ENCODE assay signal across 23 mouse cellular contexts in genomic region chr9:64953190-64953589, GRCm38 (mm10). TPM values are rescaled to one million over a fixed set of nuclear protein-coding genes. Genes with fewer than 3 reads are reported as not detected.
A peak's percentile ranks its signal among the peaks of the same experiment; 100 is the strongest.
DNase-seq lines count a peak whose midpoint lies in the region; ATAC-seq lines count a peak whose summit lies in the region.
"Had no signal": no experiment of that assay in that cellular context is flagged by ENCODE, and none has a peak within 500 bp of the region (broad histone marks: within the 10 kb centered on the region; RNA-seq: fewer than 3 reads in every experiment).

No protein-coding gene starts in this region.

- H3K27me3 ChIP-seq in lung, embryonic 15.5 days: peaks cover 5% of the 10 kb centered on the region
- peaks cover 45% of the 10 kb centered on the region for H3K27me3 ChIP-seq in liver, embryonic 12.5 days (replicated peaks)
- peaks cover 6% of the 10 kb centered on the region for H3K27me3 ChIP-seq in liver, embryonic 16.5 days (ENCODE audit: control insufficient read depth, insufficient read depth, low read depth, low read length)

- peak; percentile 51; the same call in 1 of the 2 replicates for ATAC-seq in lung, embryonic 15.5 days (ENCODE audit: borderline replicate concordance, extremely low read depth, low FRiP score, low TSS enrichment)
- ATAC-seq in liver, embryonic 12.5 days: peak; percentile 84
- peak; percentile 78 for ATAC-seq in liver, embryonic 16.5 days (ENCODE audit: low read depth)
- ATAC-seq: forebrain, embryonic 13.5 days had no signal

- DNase-seq in lung, postnatal 14 days: no peak
- peak; percentile 61 for DNase-seq in c-Kit-positive CD71-positive TER-119-negative erythroid progenitor cells, embryonic 14.5 days (ENCODE audit: low read depth)
- no peak for DNase-seq in thymus, postnatal 4 days
- no peak for DNase-seq in gastrocnemius, adult 8-10 months (ENCODE audit: low spot score in 2 of 2)
- DNase-seq in kidney, postnatal 14 days: no peak
- DNase-seq: adrenal gland, postnatal 14 days; cerebellum, adult 18-20 months; cerebellum, adult 9-11 months; cerebellum, postnatal 36 days; forebrain, postnatal 0 days; gastrocnemius, postnatal 25 days; heart, postnatal 10 days; heart, postnatal 4 days had no signal

- WGBS in lung, embryonic 15.5 days: 46% methylated on average over 7 of the region's 7 CpGs
- WGBS in liver, embryonic 12.5 days (ENCODE audit: insufficient replicate concordance): 19% methylated on average over 7 of the region's 7 CpGs
- 12% methylated on average over 7 of the region's 7 CpGs for WGBS in liver, embryonic 16.5 days (ENCODE audit: insufficient replicate concordance)

- H3K9ac ChIP-seq in lung, embryonic 15.5 days: no peak overlapping the region
- 0 out of 2 replicates have a peak overlapping the region, but pooled peaks have one; percentile 9 for H3K9ac ChIP-seq in liver, embryonic 12.5 days
- no peak overlapping the region for H3K9ac ChIP-seq in liver, embryonic 16.5 days (ENCODE audit: low read depth, low read length)
- H3K9ac ChIP-seq: embryonic facial prominence, embryonic 13.5 days; forebrain, embryonic 13.5 days; forebrain, postnatal 0 days; hindbrain, embryonic 12.5 days had no signal

- H3K4me3 ChIP-seq in lung, embryonic 15.5 days: no peak overlapping the region
- H3K4me3 ChIP-seq in liver, embryonic 12.5 days: no peak overlapping the region
- no peak overlapping the region for H3K4me3 ChIP-seq in liver, embryonic 16.5 days (ENCODE audit: low read depth, low read length)
- H3K4me3 ChIP-seq: embryonic facial prominence, embryonic 13.5 days; forebrain, embryonic 13.5 days; heart, embryonic 10.5 days; hindbrain, embryonic 12.5 days had no signal

- peaks cover 6% of the 10 kb centered on the region; the same call in 1 of the 2 replicates for H3K4me1 ChIP-seq in lung, embryonic 15.5 days
- peaks cover 38% of the 10 kb centered on the region for H3K4me1 ChIP-seq in liver, embryonic 12.5 days
- peaks cover 19% of the 10 kb centered on the region for H3K4me1 ChIP-seq in liver, embryonic 16.5 days (ENCODE audit: control insufficient read depth, low read depth, low read length)
- H3K4me1 ChIP-seq: forebrain, embryonic 13.5 days; hindbrain, embryonic 12.5 days had no signal

- H3K9me3 ChIP-seq in lung, embryonic 15.5 days: no peaks in the 10 kb centered on the region
- H3K9me3 ChIP-seq in liver, embryonic 12.5 days (replicated peaks): no peaks in the 10 kb centered on the region
- no peaks in the 10 kb centered on the region for H3K9me3 ChIP-seq in liver, embryonic 16.5 days (replicated peaks; ENCODE audit: control insufficient read depth, low read length)
- H3K9me3 ChIP-seq: embryonic facial prominence, embryonic 13.5 days; forebrain, embryonic 13.5 days; heart, embryonic 10.5 days; hindbrain, embryonic 12.5 days had no signal

- H3K27ac ChIP-seq in lung, embryonic 15.5 days: peak overlapping the region; percentile 71
- peak overlapping the region; percentile 37; the same call in 1 of the 2 replicates for H3K27ac ChIP-seq in liver, embryonic 12.5 days
- no peak overlapping the region for H3K27ac ChIP-seq in liver, embryonic 16.5 days (ENCODE audit: low read length)
- H3K27ac ChIP-seq: embryonic facial prominence, embryonic 13.5 days; forebrain, embryonic 13.5 days; heart, embryonic 10.5 days; hindbrain, embryonic 12.5 days had no signal

- peak overlapping the region; percentile 36 for H3K4me2 ChIP-seq in lung, embryonic 15.5 days
- peak overlapping the region; percentile 33 for H3K4me2 ChIP-seq in liver, embryonic 12.5 days
- no peak overlapping the region for H3K4me2 ChIP-seq in liver, embryonic 16.5 days (ENCODE audit: low read depth, low read length)
- H3K4me2 ChIP-seq: embryonic facial prominence, embryonic 13.5 days; forebrain, embryonic 13.5 days; hindbrain, embryonic 12.5 days had no signal

- no peaks in the 10 kb centered on the region for H3K36me3 ChIP-seq in lung, embryonic 15.5 days
- H3K36me3 ChIP-seq in liver, embryonic 12.5 days: no peaks in the 10 kb centered on the region
- no peaks in the 10 kb centered on the region for H3K36me3 ChIP-seq in liver, embryonic 16.5 days (ENCODE audit: control insufficient read depth, insufficient read depth)
- H3K36me3 ChIP-seq: embryonic facial prominence, embryonic 13.5 days; heart, embryonic 10.5 days; hindbrain, embryonic 12.5 days had no signal

RNA-seq across cellular contexts. Expression of gene Slc24a1, which starts 1.8 kb away (rescaled TPM):
- polyA plus RNA-seq in lung, embryonic 15.5 days (2015; fragmentation: Nextera tagmentation; extraction: Ambion mirVana): 0.06 and 0.07 TPM in 2 replicates
- polyA plus RNA-seq in liver, embryonic 12.5 days (2016; fragmentation: Nextera tagmentation; extraction: Ambion mirVana): 0.11 and 0.13 TPM in 2 replicates
- polyA plus RNA-seq in liver, embryonic 16.5 days (2015; fragmentation: Nextera tagmentation; extraction: Ambion mirVana): 0.05 and 0.07 TPM in 2 replicates
- not detected for total RNA-seq in gastrocnemius, adult 8-10 months (2022)
- total RNA-seq: gastrocnemius, postnatal 25 days; granulocyte monocyte progenitor cell, adult 5-6 weeks; MEL had no signal
- polyA plus RNA-seq: C2C12; embryonic facial prominence, embryonic 13.5 days had no signal

RNA-seq across cellular contexts. Expression of gene Ints14, which starts 7.5 kb away (rescaled TPM):
- 53.8 and 57.0 TPM in 2 replicates for polyA plus RNA-seq in lung, embryonic 15.5 days (2015; fragmentation: Nextera tagmentation; extraction: Ambion mirVana)
- 38.9 and 42.5 TPM in 2 replicates for polyA plus RNA-seq in liver, embryonic 12.5 days (2016; fragmentation: Nextera tagmentation; extraction: Ambion mirVana)
- 19.1 and 20.9 TPM in 2 replicates for polyA plus RNA-seq in liver, embryonic 16.5 days (2015; fragmentation: Nextera tagmentation; extraction: Ambion mirVana)
- 10 to 100 TPM; 13.0 to 17.5 (median 16.1) TPM for total RNA-seq in gastrocnemius, adult 8-10 months (2022)
